Mouse (Mus musculus): ENCODE results near the gene Lamc2. TPM values are rescaled to one million over a fixed set of nuclear protein-coding genes. Genes with fewer than 3 reads are reported as not detected.

The Lamc2 gene
- total RNA-seq (2014; rRNA removed) (0.18 and 0.27 TPM in 2 replicates), polyA plus RNA-seq (2012; rRNA removed) (0.05 and 0.09 TPM in 2 replicates)

- 6% methylated on average over 45 of the region's 46 CpGs for whole genome bisulfite sequencing
- H3K4me3 ChIP-seq (ENCODE audit: insufficient read depth, low read depth, low read length) = peak within 1 kb of the TSS; percentile 46; the same call in 1 of the 2 replicates
- no peak for TF ChIP-seq CTCF (IDR thresholded peaks at IDR 0.05; ENCODE audit: low read depth, low read length)
- no peak for TF ChIP-seq POLR2A (IDR thresholded peaks at IDR 0.05; ENCODE audit: extremely low read depth, insufficient read depth, low read length)
- H3K9ac ChIP-seq (ENCODE audit: low read depth, low read length) = no peak within 1 kb of the TSS
- H3K4me1 ChIP-seq (ENCODE audit: control insufficient read depth, insufficient read depth, low read length) = peaks cover 6% of the 10 kb centered on the region
- peaks cover 12% of the 10 kb centered on the region for H3K27me3 ChIP-seq (ENCODE audit: control insufficient read depth, insufficient read depth, low read length)
- DNase-seq (ENCODE audit: extremely low read depth, low read depth, low spot score) = no peak
- H3K36me3 ChIP-seq (ENCODE audit: control insufficient read depth, insufficient read depth, low read length) = no peaks in the 10 kb centered on the region
- no peaks in the 10 kb centered on the region for H3K79me2 ChIP-seq (ENCODE audit: control insufficient read depth, insufficient read depth, low read length)
- no peak within 1 kb of the TSS for H3K27ac ChIP-seq (replicated peaks; ENCODE audit: insufficient read depth, low read depth, low read length)
Observed at GRCm38 (mm10) chr1:153185828-153186803, at the start of gene Lamc2. Lamc2 (minus strand) TSS chr1:153186447.

GRCm38 (mm10) chr1:153235576-153235975 is 49.3 kb upstream of the Lamc2 start:
- no peaks in the 10 kb centered on the region for H3K4me1 ChIP-seq (ENCODE audit: control insufficient read depth, insufficient read depth, low read length)
- H3K9ac ChIP-seq (ENCODE audit: low read depth, low read length) = no peak overlapping the region
- no peak overlapping the region for H3K4me3 ChIP-seq (ENCODE audit: insufficient read depth, low read depth, low read length)
- H3K27me3 ChIP-seq (ENCODE audit: control insufficient read depth, insufficient read depth, low read length) = no peaks in the 10 kb centered on the region
- 66% methylated on average over 4 of the region's 4 CpGs for WGBS
- H3K79me2 ChIP-seq (ENCODE audit: control insufficient read depth, insufficient read depth, low read length) = no peaks in the 10 kb centered on the region
- peak; percentile 8 for DNase-seq (ENCODE audit: extremely low read depth, low read depth, low spot score)
- H3K36me3 ChIP-seq (ENCODE audit: control insufficient read depth, insufficient read depth, low read length) = peaks cover 13% of the 10 kb centered on the region; the same call in 1 of the 2 replicates
- no peak for TF ChIP-seq POLR2A (IDR thresholded peaks at IDR 0.05; ENCODE audit: extremely low read depth, insufficient read depth, low read length)
- TF ChIP-seq CTCF (IDR thresholded peaks at IDR 0.05; ENCODE audit: low read depth, low read length) = no peak
- 0 out of 2 replicates have a peak overlapping the region, but pooled peaks have one; percentile 8 for H3K27ac ChIP-seq (replicated peaks; ENCODE audit: insufficient read depth, low read depth, low read length)

DNA sequence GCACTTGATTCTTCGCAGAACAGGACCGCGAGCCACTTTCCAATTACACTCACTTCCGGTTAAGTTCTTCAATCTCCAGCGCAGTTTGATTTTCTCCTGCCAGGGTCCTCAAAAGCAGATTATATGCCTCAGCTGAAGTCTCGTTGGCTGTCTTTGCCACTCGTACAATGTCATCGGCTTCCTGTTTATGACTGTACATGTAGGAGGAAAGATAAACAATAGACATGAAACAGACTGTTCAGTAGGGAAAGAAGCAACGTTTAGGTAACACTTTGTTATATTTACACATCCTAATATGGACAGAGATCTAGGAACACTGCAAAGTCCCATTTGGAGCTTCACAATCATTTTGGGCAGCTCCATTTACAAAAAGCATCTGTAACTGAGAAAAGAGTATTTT is 45.4 kb upstream of the Lamc2 start:
- Histone ChIP-seq H3K4me1 (ENCODE audit: control insufficient read depth, insufficient read depth, low read length) (no peaks in the 10 kb centered on the region), H3K79me2 (ENCODE audit: control insufficient read depth, insufficient read depth, low read length) (no peaks in the 10 kb centered on the region), H3K4me3 (ENCODE audit: insufficient read depth, low read depth, low read length) (no peak overlapping the region), H3K36me3 (ENCODE audit: control insufficient read depth, insufficient read depth, low read length) (peaks cover 33% of the 10 kb centered on the region; the same call in 1 of the 2 replicates), H3K27me3 (ENCODE audit: control insufficient read depth, insufficient read depth, low read length) (no peaks in the 10 kb centered on the region), H3K27ac (replicated peaks; ENCODE audit: insufficient read depth, low read depth, low read length) (no peak overlapping the region), H3K9ac (ENCODE audit: low read depth, low read length) (no peak overlapping the region)
- TF ChIP-seq CTCF (IDR thresholded peaks at IDR 0.05; ENCODE audit: low read depth, low read length) (no peak), POLR2A (IDR thresholded peaks at IDR 0.05; ENCODE audit: extremely low read depth, insufficient read depth, low read length) (no peak)
- DNase-seq (ENCODE audit: extremely low read depth, low read depth, low spot score) = peak; percentile 5
- WGBS = 75% methylated on average over 9 of the region's 9 CpGs

DNA sequence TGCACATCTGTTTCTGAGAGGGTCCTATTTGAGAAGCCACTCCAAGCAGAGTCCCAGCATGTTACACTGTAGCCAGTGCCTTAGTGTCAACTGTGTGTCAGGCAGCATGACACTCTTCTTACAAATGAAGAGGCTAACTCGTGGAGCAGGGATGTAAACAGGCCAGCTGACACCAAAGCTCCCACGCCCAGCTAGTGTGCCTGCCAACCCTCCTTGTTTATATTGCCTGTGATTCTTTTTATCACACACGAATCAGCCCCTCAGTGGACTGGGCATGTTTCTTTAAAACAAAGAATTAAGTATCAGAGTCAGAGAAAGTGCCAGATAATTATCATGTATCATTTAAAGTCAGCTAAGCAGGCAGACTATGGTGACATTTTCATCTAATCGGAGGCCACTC is 41.7 kb upstream of the Lamc2 start:
- Histone ChIP-seq H3K4me1 (ENCODE audit: control insufficient read depth, insufficient read depth, low read length) (no peaks in the 10 kb centered on the region; the same call in 1 of the 2 replicates), H3K4me3 (ENCODE audit: insufficient read depth, low read depth, low read length) (no peak overlapping the region), H3K9ac (ENCODE audit: low read depth, low read length) (no peak overlapping the region), H3K27ac (replicated peaks; ENCODE audit: insufficient read depth, low read depth, low read length) (no peak overlapping the region), H3K79me2 (ENCODE audit: control insufficient read depth, insufficient read depth, low read length) (no peaks in the 10 kb centered on the region), H3K27me3 (ENCODE audit: control insufficient read depth, insufficient read depth, low read length) (no peaks in the 10 kb centered on the region), H3K36me3 (ENCODE audit: control insufficient read depth, insufficient read depth, low read length) (peaks cover 41% of the 10 kb centered on the region)
- TF ChIP-seq POLR2A (IDR thresholded peaks at IDR 0.05; ENCODE audit: extremely low read depth, insufficient read depth, low read length) = no peak
- TF ChIP-seq CTCF (IDR thresholded peaks at IDR 0.05; ENCODE audit: low read depth, low read length) = no peak
- 68% methylated on average over 4 of the region's 4 CpGs for WGBS
- no peak for DNase-seq (ENCODE audit: extremely low read depth, low read depth, low spot score)

GRCm38 (mm10) chr1:153227096-153227495 is 40.8 kb upstream of the Lamc2 start:
- peaks cover 40% of the 10 kb centered on the region for H3K36me3 ChIP-seq (ENCODE audit: control insufficient read depth, insufficient read depth, low read length)
- 93% methylated on average over 8 of the region's 8 CpGs for WGBS
- no peaks in the 10 kb centered on the region for H3K79me2 ChIP-seq (ENCODE audit: control insufficient read depth, insufficient read depth, low read length)
- H3K4me1 ChIP-seq (ENCODE audit: control insufficient read depth, insufficient read depth, low read length) = no peaks in the 10 kb centered on the region; the same call in 1 of the 2 replicates
- TF ChIP-seq CTCF (IDR thresholded peaks at IDR 0.05; ENCODE audit: low read depth, low read length) (no peak), POLR2A (IDR thresholded peaks at IDR 0.05; ENCODE audit: extremely low read depth, insufficient read depth, low read length) (no peak)
- H3K27me3 ChIP-seq (ENCODE audit: control insufficient read depth, insufficient read depth, low read length) = no peaks in the 10 kb centered on the region
- no peak for DNase-seq (ENCODE audit: extremely low read depth, low read depth, low spot score)
- H3K9ac ChIP-seq (ENCODE audit: low read depth, low read length) = no peak overlapping the region
- H3K4me3 ChIP-seq (ENCODE audit: insufficient read depth, low read depth, low read length) = no peak overlapping the region
- no peak overlapping the region for H3K27ac ChIP-seq (replicated peaks; ENCODE audit: insufficient read depth, low read depth, low read length)
